Mouse (Mus musculus): ENCODE results near the gene Cd52.

DNA sequence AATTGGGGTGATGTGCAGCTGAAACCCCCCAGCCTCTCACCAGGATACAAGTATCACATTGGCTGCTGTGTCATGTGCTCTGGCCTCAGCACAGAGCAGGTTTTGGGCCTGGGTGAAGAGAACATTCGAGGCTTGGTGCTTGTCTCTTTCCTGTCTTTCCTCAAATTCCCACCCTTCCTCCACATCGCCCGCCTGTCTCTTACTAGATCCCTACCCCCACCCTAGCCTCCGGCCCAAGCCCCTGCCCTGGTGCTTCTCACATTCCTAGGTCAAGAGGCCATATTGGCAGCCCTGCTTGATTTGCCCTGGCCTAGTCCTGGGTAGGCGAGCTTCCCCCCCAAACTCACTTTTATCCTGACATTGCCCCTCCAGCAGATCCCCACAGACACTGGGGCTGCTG, 24.2 kb upstream of the Cd52 start:
- TF ChIP-seq CTCF (conservative IDR thresholded peaks at IDR 0.05 in 1 of 2, IDR thresholded peaks at IDR 0.05 in 1 of 2; ENCODE audit: low read depth in 2 of 2, low read length in 2 of 2) (no peak), BHLHE40 (IDR thresholded peaks at IDR 0.05; ENCODE audit: low read depth, low read length) (no peak), POLR2AphosphoS2 (IDR thresholded peaks at IDR 0.05; ENCODE audit: low read depth, low read length) (no peak), ZKSCAN1 (IDR thresholded peaks at IDR 0.05; ENCODE audit: borderline replicate concordance, low read depth, low read length) (no peak), MAFK (IDR thresholded peaks at IDR 0.05; ENCODE audit: insufficient replicate concordance, low read length) (no peak), EP300 (IDR thresholded peaks at IDR 0.05; ENCODE audit: low read length) (no peak), MAZ (IDR thresholded peaks at IDR 0.05; ENCODE audit: low read depth, low read length) (no peak), POLR2A (IDR thresholded peaks at IDR 0.05; ENCODE audit: low read depth, low read length) (no peak), ZNF384 (IDR thresholded peaks at IDR 0.05; ENCODE audit: low read depth, low read length) (no peak)

All from CH12.LX (cell line).